Mouse (Mus musculus) cerebellum, adult 11-12 months (tissue): ENCODE data around the gene Ppm1h.

Experiments
- DNase-seq: peaks from one replicate; pipeline ENCODE4 v3.0.0; 2022

Gene Ppm1h

DNA sequence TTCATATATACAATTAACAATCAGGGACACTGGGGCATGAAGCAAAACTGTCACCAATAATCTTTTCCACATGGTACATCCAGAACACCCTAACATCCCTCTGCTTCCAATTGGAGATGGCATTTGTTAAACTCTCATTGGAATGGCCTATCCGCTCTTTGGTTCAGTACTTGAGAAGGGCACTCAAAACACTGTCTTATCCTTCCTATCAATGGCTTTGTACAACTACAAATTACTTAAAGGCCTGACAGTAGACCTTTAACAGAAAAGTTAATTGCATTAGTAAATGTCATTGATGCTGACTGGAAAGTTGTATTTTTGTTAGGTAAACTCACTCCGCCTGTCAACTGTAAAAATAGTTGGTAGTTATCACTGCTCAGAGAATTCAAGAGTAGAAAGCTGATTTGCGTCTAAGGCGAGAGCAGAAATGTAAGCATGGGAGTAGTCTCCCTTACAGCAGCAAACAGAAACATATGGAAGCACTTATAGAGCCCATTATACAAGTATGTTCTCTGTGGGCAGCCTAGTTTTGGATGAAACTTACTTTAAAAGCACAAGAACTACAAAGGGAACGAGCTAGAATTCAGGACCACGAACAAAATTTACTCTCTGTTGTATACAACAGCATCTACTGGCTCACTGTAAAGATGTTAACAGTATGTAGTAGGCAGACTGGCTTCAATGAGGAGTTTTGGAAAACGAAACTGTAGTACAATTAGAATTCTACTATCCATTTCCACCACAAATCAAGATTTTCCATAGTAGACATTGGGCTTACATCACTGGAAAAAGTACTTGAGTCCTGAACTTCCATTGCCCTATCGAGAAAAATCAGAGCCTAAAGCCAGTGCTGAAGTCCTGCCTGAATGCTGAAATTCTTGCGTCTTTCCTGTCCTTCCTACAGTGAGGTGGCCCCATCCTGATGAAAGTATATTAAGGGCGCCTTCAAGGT is 305.3 kb downstream of the Ppm1h start:
- DNase-seq = no peak

GRCm38 (mm10) chr10:122984531-122985251 is 306.1 kb downstream of the Ppm1h start:
- DNase-seq = no peak

DNA sequence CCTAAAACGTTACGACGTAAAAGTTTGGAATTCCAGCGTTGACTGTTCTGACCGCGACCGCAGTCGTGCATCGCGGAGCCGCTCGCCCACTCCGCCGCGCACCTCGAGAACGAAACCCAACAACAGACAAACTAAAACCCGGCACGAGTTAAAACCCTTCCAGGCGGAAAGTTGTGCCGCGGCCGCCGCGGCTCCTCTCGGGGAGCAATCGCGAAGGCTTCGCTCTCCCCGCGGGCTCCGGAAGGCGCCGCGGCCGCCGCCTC is 306.6 kb downstream of the Ppm1h start:
- DNase-seq = no peak

DNA sequence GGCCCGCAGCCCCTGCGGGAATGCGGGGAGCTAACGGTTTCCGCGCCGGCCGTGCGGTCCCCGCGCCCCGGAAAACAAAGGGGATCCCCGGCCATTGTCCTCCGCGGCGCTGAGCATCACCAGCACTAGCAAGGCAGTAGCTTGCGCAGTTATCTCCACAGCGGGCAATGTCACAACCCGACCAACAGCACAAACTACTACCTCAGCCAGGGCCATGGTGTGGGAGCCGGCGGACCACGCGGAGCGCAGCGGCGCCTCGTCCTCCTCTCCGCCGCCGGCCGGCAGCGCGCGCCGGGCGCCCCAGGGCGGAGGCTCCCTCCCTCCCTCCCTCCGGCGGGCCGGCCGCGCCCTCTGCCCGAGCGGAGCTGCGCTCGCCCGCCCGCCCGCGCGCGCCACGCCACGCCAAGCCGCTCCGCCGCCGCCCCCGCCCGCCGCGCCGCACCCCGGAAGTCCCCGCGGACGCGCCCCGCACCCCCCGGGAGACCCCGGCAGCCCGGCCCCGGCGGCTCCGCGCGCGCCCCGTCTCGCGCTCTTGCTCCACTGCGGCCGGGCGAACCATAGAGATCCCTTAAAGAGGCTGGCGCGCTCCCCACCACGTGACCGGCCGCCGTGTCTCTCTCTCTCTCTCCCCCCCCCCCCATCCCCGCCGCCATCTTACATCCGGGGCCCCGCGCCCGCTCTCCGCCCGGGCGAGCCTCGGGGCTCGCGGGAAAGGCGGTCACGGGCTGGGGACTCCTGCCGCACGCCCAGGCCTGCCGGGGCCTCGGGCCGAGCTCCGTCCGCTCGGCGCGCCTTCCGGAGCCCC is 307.2 kb downstream of the Ppm1h start:
- DNase-seq = peak; percentile 85

GRCm38 (mm10) chr10:122986320-122987225 is 308.0 kb downstream of the Ppm1h start:
- DNase-seq = peak; percentile 87

DNA sequence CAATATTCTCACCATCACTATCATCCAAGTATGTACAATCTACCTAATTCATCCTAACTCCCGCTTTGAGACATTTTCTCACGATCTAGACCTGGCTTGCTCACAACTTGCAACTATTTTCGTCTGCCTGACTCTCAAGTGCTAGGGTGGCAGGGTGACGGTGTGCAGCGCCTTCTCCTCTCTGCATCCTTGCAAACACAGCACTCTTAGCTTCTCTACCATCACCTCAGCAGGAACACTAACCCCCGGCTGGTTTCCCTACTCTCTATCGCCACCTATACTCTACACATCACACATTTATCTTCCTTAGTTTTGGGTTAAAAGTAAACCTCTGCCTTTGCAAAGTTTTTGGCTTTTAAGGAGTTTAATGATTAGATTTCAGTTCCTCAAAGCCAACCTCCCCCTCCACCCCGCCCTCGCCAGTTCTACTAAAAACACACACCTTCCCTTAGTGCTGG is 309.1 kb downstream of the Ppm1h start:
- peak; percentile 44 for DNase-seq

DNA sequence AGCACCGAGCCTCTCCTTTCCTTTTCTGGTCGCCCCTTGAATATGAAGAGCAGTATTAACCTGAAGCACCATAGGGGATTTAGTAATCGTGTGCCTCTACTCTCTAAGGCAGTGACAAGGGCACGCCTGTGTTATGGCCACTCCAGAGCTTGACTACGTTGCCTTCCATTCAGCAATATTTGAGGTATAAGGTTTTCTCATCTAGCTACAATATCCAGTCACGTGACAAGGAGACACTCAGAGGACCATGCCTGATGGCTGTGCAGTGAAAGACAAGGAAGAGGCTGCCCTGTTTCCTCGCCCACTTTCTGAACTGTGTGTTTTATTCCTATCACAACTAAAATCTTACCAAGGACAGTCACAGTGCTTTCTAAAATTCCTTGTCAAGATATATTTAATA is 309.8 kb downstream of the Ppm1h start:
- no peak for DNase-seq

- DNase-seq = no peak
Measured at GRCm38 (mm10) chr10:122989916-122990315, 311.4 kb downstream of the Ppm1h start.

DNA sequence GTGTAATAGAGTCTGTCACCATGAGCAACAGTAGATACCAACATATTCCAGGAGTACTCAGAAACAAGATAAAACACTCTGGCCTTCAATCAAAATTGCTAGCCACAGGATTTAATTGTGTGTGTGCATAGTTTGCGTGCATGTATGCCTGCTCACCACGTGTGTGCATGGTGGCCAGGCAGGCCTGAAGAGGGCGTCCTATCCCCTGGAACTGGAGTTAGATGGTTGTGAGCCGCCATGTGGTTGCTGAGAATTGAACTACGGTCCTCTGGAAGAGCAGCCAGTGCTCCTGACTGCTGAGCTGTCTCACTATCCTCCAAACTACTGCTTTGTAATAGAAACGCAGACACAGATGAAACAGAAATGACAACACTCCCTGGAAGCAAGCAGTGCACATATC is 312.0 kb downstream of the Ppm1h start:
- DNase-seq = no peak

DNA sequence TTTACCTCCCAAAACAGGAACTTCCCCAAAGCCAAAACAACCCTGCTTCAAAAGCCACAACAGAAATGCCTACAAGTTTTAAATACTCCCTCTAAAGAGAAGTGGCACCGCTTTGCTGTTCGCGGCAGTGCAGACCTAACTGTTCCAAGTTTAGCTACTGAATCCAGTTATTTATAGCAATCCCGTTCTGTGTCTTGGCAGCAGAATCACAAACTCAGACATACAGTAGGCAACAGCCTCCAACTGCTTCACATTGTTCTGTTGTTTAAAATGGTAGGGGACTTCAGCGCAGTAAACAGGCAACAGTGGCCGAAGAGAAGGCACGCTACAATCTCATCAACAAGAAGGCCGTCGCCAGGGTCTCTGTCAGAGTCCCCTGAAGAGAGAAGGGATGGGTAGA is 312.5 kb downstream of the Ppm1h start:
- DNase-seq = no peak

DNA sequence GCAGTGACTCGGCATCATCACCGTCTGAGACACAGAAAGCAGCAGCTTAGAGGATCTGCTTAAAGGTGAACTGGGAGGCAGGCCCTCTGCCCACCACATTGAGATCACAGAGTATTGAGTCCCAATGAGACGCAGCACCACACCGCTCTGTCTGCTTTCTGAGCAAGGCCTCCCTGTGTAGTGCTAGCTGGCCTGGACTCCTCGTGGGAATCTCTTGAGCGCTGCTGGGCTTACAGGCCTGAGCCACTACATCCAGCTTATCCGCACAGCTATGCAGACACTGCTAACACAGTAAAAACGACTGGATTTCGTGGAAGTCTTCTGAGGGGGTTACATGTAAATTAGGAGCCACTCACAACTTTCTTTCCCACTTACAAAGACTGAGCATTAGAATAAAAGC is 313.1 kb downstream of the Ppm1h start:
- no peak for DNase-seq

- DNase-seq = no peak
Measured at GRCm38 (mm10) chr10:122994402-122995107, 316.0 kb downstream of the Ppm1h start.
